Mouse (Mus musculus) midbrain, postnatal 0 days (tissue): ENCODE data around the gene Pdzd4. TPM values are rescaled to one million over a fixed set of nuclear protein-coding genes. Genes with fewer than 3 reads are reported as not detected.

Experiments
- ATAC-seq: fragments of 200-750 bp; cut with Nextera tagmentation; 2 replicates; pipeline ENCODE4 v1.8.0; 2017; ENCODE audit warnings: moderate number of reproducible peaks, mild to moderate bottlenecking, moderate TSS enrichment, moderate library complexity; ENCODE audit not compliant: low FRiP score
- DNase-seq: peaks from one replicate; pipeline ENCODE4 v3.0.0-alpha.2; 2015; ENCODE audit warnings: low spot score
- H3K27ac ChIP-seq: fragments of 300-500 bp; sonication (generic); 2 replicates; pipeline ENCODE4 v1.5.1; 2014; ENCODE audit warnings: low read depth, mild to moderate bottlenecking, low read length, mixed read lengths
- H3K27me3 ChIP-seq: fragments of 300-500 bp; sonication (generic); 2 replicates; pipeline ENCODE4 v1.6.1; 2014; ENCODE audit warnings: low read length, control low read depth, mixed read lengths; ENCODE audit not compliant: insufficient read depth
- H3K36me3 ChIP-seq: fragments of 300-500 bp; sonication (generic); 2 replicates; pipeline ENCODE4 v1.6.1; 2014; ENCODE audit warnings: low read length, control low read depth, mixed read lengths; ENCODE audit not compliant: insufficient read depth
- H3K4me1 ChIP-seq: fragments of 300-500 bp; sonication (generic); 2 replicates; pipeline ENCODE4 v1.6.1; 2014; ENCODE audit warnings: mild to moderate bottlenecking, control low read depth, antibody characterized with exemption, low read length, mixed read lengths; ENCODE audit not compliant: insufficient read depth
- H3K4me2 ChIP-seq: fragments of 300-500 bp; sonication (generic); 2 replicates; pipeline ENCODE4 v1.6.1; 2014; ENCODE audit warnings: low read depth, mild to moderate bottlenecking, low read length, mixed read lengths; ENCODE audit not compliant: poor library complexity, severe bottlenecking
- H3K4me3 ChIP-seq: fragments of 300-500 bp; sonication (generic); 2 replicates; pipeline ENCODE4 v1.5.1; 2014; ENCODE audit warnings: low read depth, mild to moderate bottlenecking, low read length, moderate library complexity
- H3K9ac ChIP-seq: fragments of 300-500 bp; sonication (generic); replicated peaks from 2 replicates; pipeline ENCODE4 v1.6.1; 2014; ENCODE audit warnings: mild to moderate bottlenecking, low read length, moderate library complexity, mixed read lengths; ENCODE audit not compliant: poor library complexity, severe bottlenecking
- H3K9me3 ChIP-seq: fragments of 300-500 bp; sonication (generic); 2 replicates; pipeline ENCODE4 v1.6.1; 2016; ENCODE audit warnings: low read length, control low read depth
- CTCF ChIP-seq: IDR thresholded peaks from 2 replicates; pipeline ENCODE4 v1.5.1; 2016; ENCODE audit warnings: antibody characterized with exemption, mild to moderate bottlenecking
- WGBS: fragments of 180-500 bp; shearing (Covaris S2); extraction: QIAGEN DNeasy Blood & Tissue Kit; methylation state at CpG from one replicate; pipeline ENCODE4 v1.1.7; 2014; 5-methylcytosine and 5-hydroxymethylcytosine counted together
- polyA plus RNA-seq: library from polyadenylated mRNA; unstranded; fragments of >200 nt; fragmentation: Nextera tagmentation; extraction: Ambion mirVana; gene quantifications from 2 replicates; pipeline ENCODE4 v1.2.1, GENCODE M21; 2015
- total RNA-seq: library from RNA; depleted of rRNA; stranded (reverse); fragments of >200 nt; gene quantifications from 2 replicates; pipeline ENCODE4 v1.2.3, GENCODE M21; 2014

Gene Pdzd4
- total and polyA plus RNA-seq, 2 experiments from 2014 or later = 5.1 to 196 TPM

DNA sequence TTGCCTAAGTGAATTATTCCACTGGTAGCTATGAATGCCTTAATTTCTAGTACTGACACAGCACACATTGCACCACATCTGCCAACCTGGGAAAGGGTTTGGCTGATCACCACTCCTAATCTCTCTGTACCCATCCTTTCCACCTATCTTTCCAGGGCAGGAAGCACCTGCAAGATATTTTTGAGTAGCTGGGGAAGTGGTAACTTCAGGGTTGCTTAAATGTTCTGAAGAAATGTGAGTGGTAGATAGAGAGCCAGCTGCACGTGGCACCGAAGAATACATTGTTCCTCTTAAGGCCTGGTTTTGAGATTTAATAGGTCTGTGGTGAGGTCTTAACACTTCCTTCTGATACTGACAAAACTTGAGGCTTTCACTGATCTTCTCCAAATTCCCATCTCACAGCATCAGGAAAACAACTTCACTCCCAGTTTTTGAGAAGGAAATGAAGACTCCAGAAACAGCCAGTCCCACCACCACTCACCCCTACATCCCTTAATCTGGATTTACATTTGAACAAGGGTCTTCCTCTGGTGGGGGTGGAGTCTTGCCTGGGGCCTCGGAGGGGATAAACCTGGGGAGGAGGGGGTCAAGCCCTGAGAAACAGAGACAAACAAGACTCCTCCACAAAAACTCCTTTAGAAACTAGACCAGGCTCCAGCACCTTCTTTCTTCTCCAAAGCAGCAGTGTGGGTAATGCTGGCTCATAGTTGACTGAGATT, 8.0 kb downstream of the Pdzd4 start:
- H3K9me3 ChIP-seq = no peaks in the 10 kb centered on the region
- 54% methylated on average over 3 of the region's 3 CpGs for WGBS
- no peak for ATAC-seq

DNA sequence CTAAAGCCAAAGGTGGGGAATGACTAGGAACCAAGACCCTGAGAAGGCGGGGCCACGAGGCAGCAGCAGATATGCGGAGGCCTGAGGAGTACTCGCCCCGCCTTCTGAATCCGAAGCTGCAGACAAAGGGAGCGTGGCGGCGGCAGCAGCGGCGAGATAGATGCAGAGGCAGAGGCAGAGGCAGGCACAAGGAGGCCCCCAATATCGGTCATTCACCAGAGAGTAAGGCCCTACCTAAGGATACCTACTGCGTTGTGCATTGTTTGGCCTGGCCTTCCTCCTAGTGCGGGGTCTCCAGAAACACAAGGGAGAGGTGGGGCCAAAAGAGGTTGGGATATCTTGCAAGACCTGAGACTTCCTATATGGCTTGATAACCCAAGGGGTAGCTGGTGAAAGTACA, 9.7 kb downstream of the Pdzd4 start:
- 14% methylated on average over 14 of the region's 14 CpGs for WGBS
- H3K27ac ChIP-seq = peak overlapping the region; percentile 77
- no peaks in the 10 kb centered on the region for H3K4me1 ChIP-seq
- TF ChIP-seq CTCF = no peak
- H3K4me2 ChIP-seq = peak overlapping the region; percentile 45
- H3K9ac ChIP-seq = 0 out of 2 replicates have a peak overlapping the region, but pooled peaks have one; percentile 54
- H3K36me3 ChIP-seq = no peaks in the 10 kb centered on the region
- ATAC-seq (peak; percentile 84), DNase-seq (peak; percentile 21)
- H3K27me3 ChIP-seq = no peaks in the 10 kb centered on the region
- H3K4me3 ChIP-seq = peak overlapping the region; percentile 16; the same call in 1 of the 2 replicates
- H3K9me3 ChIP-seq = no peaks in the 10 kb centered on the region

More for the DNA sequence above, 8.0 kb downstream of the Pdzd4 start:
- H3K4me3 ChIP-seq = no peak overlapping the region
- no peaks in the 10 kb centered on the region for H3K4me1 ChIP-seq
- H3K27me3 ChIP-seq = no peaks in the 10 kb centered on the region
- no peaks in the 10 kb centered on the region for H3K36me3 ChIP-seq
- TF ChIP-seq CTCF = no peak
- H3K9ac ChIP-seq = no peak overlapping the region
- H3K27ac ChIP-seq = no peak overlapping the region
- H3K4me2 ChIP-seq = no peak overlapping the region
- DNase-seq = no peak

DNA sequence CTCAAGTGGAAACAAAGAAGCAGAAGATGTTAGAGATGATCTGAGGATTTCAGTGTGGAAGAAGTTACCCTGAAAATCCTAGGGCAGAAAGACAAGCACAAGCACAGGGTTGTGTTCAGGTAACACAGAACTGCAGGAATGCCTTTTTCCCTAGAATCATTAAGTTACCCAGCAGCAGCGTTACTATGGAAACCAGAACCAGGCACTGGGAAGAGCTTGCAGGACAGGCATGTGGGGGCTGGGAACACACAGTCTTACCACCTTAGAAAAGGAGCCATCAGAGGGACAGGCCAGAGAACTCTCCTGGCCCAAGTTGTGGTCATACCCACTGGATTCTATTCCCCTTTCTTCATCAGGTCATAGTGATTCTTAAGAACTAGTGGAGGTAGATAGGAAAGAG, 19.0 kb downstream of the Pdzd4 start:
- DNase-seq (peak; percentile 35), ATAC-seq (no peak)
- Histone ChIP-seq H3K27me3 (no peaks in the 10 kb centered on the region), H3K27ac (no peak overlapping the region), H3K9me3 (no peaks in the 10 kb centered on the region), H3K4me3 (no peak overlapping the region), H3K4me2 (no peak overlapping the region), H3K9ac (no peak overlapping the region), H3K4me1 (no peaks in the 10 kb centered on the region), H3K36me3 (no peaks in the 10 kb centered on the region)
- TF ChIP-seq CTCF = no peak
- WGBS = 56% methylated on average over 1 of the region's 1 CpGs

DNA sequence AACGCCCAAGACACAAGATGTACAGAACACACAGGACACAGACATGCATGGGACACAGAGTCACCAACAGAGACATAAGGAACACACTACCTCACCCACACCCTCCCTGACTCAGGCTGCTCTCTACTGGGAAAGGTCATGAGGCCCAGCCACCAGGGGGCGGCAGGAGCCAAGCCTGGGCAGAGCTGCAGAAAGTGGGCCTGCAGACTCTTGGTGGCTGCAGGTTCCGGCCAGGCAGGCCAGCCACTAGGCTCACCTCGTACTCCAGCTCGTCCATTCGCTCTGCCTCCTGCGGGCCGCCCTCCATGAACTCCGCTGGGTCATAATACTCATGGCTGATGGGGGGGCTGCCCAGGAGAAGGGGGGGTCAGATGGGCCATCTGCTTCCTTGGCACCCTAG, 26.3 kb downstream of the Pdzd4 start:
- peak; percentile 54 for DNase-seq

DNA sequence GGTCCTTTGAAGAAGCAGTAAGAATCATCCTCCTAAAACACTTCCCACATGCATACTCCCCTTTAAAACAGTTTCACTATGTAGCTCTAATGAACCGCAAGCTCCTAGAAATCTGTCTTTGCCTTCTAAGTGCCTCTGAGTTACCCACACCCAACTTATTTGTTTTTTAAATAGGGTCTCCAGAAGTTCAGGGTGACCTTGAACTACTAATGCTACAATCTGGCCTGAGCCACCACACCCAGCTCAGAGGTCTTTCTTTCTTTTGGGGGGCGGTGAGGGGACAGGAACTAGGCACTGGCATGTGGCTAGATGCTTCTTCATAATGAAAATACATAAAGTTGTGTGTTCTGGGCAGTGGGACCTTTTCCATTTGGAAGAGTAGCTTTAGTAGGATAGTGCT, 27.3 kb downstream of the Pdzd4 start:
- Histone ChIP-seq H3K36me3 (no peaks in the 10 kb centered on the region), H3K9ac (no peak overlapping the region), H3K9me3 (no peaks in the 10 kb centered on the region), H3K4me3 (no peak overlapping the region), H3K27ac (no peak overlapping the region), H3K4me2 (no peak overlapping the region), H3K4me1 (no peaks in the 10 kb centered on the region), H3K27me3 (no peaks in the 10 kb centered on the region)
- ATAC-seq = no peak
- WGBS = 93% methylated on average over 2 of the region's 2 CpGs
- no peak for TF ChIP-seq CTCF
- DNase-seq = no peak

More for the DNA sequence above, 26.3 kb downstream of the Pdzd4 start:
- Histone ChIP-seq H3K9ac (no peak overlapping the region), H3K36me3 (no peaks in the 10 kb centered on the region), H3K9me3 (no peaks in the 10 kb centered on the region), H3K4me1 (no peaks in the 10 kb centered on the region), H3K27me3 (no peaks in the 10 kb centered on the region), H3K27ac (no peak overlapping the region), H3K4me3 (no peak overlapping the region), H3K4me2 (no peak overlapping the region)
- peak; percentile 70 for ATAC-seq
- peak; percentile 75 for TF ChIP-seq CTCF
- WGBS = 25% methylated on average over 9 of the region's 9 CpGs

DNA sequence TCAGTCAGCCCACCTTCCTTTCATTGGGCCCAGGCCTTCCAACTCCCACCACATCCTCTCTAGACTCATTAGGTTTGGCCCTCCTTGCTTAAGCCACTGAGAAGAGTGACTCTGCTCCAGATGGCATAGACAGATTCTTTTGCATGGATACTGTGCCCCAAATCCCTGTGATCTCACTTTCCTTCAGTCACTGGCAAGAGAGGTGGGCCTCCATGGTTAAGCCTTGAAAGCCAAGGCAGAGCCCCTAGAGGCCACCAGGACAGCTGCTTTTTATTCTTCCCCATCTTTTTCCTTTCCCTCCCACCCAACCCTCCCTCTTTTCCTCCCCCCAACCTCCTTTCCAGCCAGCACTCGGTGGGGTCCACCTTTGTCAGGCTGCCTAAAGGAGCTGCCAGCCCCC, 31.3 kb downstream of the Pdzd4 start:
- peak; percentile 30; the same call in 1 of the 2 replicates for TF ChIP-seq CTCF
- Histone ChIP-seq H3K9ac (no peak overlapping the region), H3K27ac (no peak overlapping the region), H3K4me2 (no peak overlapping the region), H3K4me1 (no peaks in the 10 kb centered on the region), H3K9me3 (no peaks in the 10 kb centered on the region), H3K27me3 (no peaks in the 10 kb centered on the region), H3K36me3 (no peaks in the 10 kb centered on the region), H3K4me3 (no peak overlapping the region)
- ATAC-seq (0 out of 2 replicates have a peak, but pooled peaks have one; percentile 18), DNase-seq (peak; percentile 24)
- 38% methylated on average over 1 of the region's 1 CpGs for WGBS
